Mouse (Mus musculus) midbrain, embryonic 12.5 days (tissue): Measurements from ENCODE around the gene Map3k12. TPM values are rescaled to one million over a fixed set of nuclear protein-coding genes. Genes with fewer than 3 reads are reported as not detected.

Experiments
- ATAC-seq: fragments of 200-750 bp; cut with Nextera tagmentation; 2 replicates; pipeline ENCODE4 v1.8.0; 2017; ENCODE audit warnings: low read depth, moderate TSS enrichment, moderate library complexity; ENCODE audit not compliant: low FRiP score
- H3K27ac ChIP-seq: fragments of 300-500 bp; sonication (generic); replicated peaks from 2 replicates; pipeline ENCODE4 v1.5.1; 2016; ENCODE audit warnings: mild to moderate bottlenecking
- H3K27me3 ChIP-seq: fragments of 300-500 bp; sonication (generic); 2 replicates; pipeline ENCODE4 v1.6.1; 2016; ENCODE audit warnings: mild to moderate bottlenecking
- H3K36me3 ChIP-seq: fragments of 300-500 bp; sonication (generic); 2 replicates; pipeline ENCODE4 v1.6.1; 2016
- H3K4me1 ChIP-seq: fragments of 300-500 bp; sonication (generic); 2 replicates; pipeline ENCODE4 v1.6.1; 2016
- H3K4me2 ChIP-seq: fragments of 300-500 bp; sonication (generic); replicated peaks from 2 replicates; pipeline ENCODE4 v1.6.1; 2016; ENCODE audit warnings: mild to moderate bottlenecking, moderate library complexity
- H3K4me3 ChIP-seq: fragments of 300-500 bp; sonication (generic); 2 replicates; pipeline ENCODE4 v1.5.1; 2016; ENCODE audit warnings: mild to moderate bottlenecking
- H3K9ac ChIP-seq: fragments of 300-500 bp; sonication (generic); replicated peaks from 2 replicates; pipeline ENCODE4 v1.6.1; 2016; ENCODE audit warnings: mild to moderate bottlenecking, moderate library complexity
- H3K9me3 ChIP-seq: fragments of 300-500 bp; sonication (generic); 2 replicates; pipeline ENCODE4 v1.6.1; 2016; ENCODE audit warnings: mild to moderate bottlenecking
- WGBS: fragments of 180-500 bp; shearing (Covaris S2); methylation state at CpG from one replicate; pipeline ENCODE4 v1.1.7; 2016; 5-methylcytosine and 5-hydroxymethylcytosine counted together
- polyA plus RNA-seq: library from polyadenylated mRNA; unstranded; fragments of >200 nt; fragmentation: Nextera tagmentation; extraction: Ambion mirVana; gene quantifications from 2 replicates; pipeline ENCODE4 v1.2.1, GENCODE M21; 2016

The Map3k12 gene
- polyA plus RNA-seq, result 46.1 and 50.6 TPM in 2 replicates

- H3K4me3 ChIP-seq, result peak within 1 kb of the TSS; percentile 71
- H3K9ac ChIP-seq, result peak within 1 kb of the TSS; percentile 79
- peak within 1 kb of the TSS; percentile 97 for H3K27ac ChIP-seq
- H3K36me3 ChIP-seq, result peaks cover 14% of the 10 kb centered on the region
- peak; percentile 25 for ATAC-seq
- peak within 1 kb of the TSS; percentile 92 for H3K4me2 ChIP-seq
- H3K9me3 ChIP-seq, result no peaks in the 10 kb centered on the region
- under 1% methylated on average over 43 of the region's 43 CpGs for WGBS
- no peaks in the 10 kb centered on the region for H3K27me3 ChIP-seq
- peaks cover 50% of the 10 kb centered on the region for H3K4me1 ChIP-seq
These were observed at the start of gene Map3k12 for GRCm38 (mm10) chr15:102516728-102517404. Gene Map3k12, minus strand, starts transcription at chr15:102517064.

GRCm38 (mm10) chr15:102563681-102564080 lies 46.8 kb upstream of the Map3k12 start:
- Histone ChIP-seq H3K9me3 (no peaks in the 10 kb centered on the region), H3K27ac (no peak overlapping the region), H3K36me3 (peaks cover 13% of the 10 kb centered on the region; the same call in 1 of the 2 replicates), H3K4me3 (no peak overlapping the region), H3K4me1 (no peaks in the 10 kb centered on the region), H3K9ac (no peak overlapping the region), H3K4me2 (no peak overlapping the region), H3K27me3 (no peaks in the 10 kb centered on the region)
- ATAC-seq, result no peak
- 83% methylated on average over 5 of the region's 5 CpGs for WGBS

- H3K4me2 ChIP-seq, result no peak overlapping the region
- H3K27ac ChIP-seq, result no peak overlapping the region
- 82% methylated on average over 3 of the region's 3 CpGs for WGBS
- no peaks in the 10 kb centered on the region for H3K27me3 ChIP-seq
- H3K36me3 ChIP-seq, result peaks cover 13% of the 10 kb centered on the region; the same call in 1 of the 2 replicates
- no peaks in the 10 kb centered on the region for H3K4me1 ChIP-seq
- H3K9ac ChIP-seq, result no peak overlapping the region
- no peak overlapping the region for H3K4me3 ChIP-seq
- no peaks in the 10 kb centered on the region for H3K9me3 ChIP-seq
- no peak for ATAC-seq
These were observed 46.2 kb upstream of the Map3k12 start for GRCm38 (mm10) chr15:102563061-102563460.

- no peaks in the 10 kb centered on the region for H3K4me1 ChIP-seq
- no peaks in the 10 kb centered on the region for H3K27me3 ChIP-seq
- no peak overlapping the region for H3K4me3 ChIP-seq
- no peak overlapping the region for H3K9ac ChIP-seq
- WGBS, result 98% methylated on average over 1 of the region's 1 CpGs
- no peak overlapping the region for H3K27ac ChIP-seq
- H3K9me3 ChIP-seq, result no peaks in the 10 kb centered on the region
- no peak for ATAC-seq
- peaks cover 13% of the 10 kb centered on the region; the same call in 1 of the 2 replicates for H3K36me3 ChIP-seq
- H3K4me2 ChIP-seq, result no peak overlapping the region
These were observed 45.6 kb upstream of the Map3k12 start for GRCm38 (mm10) chr15:102562491-102562890.

- ATAC-seq, result no peak
- H3K9me3 ChIP-seq, result no peaks in the 10 kb centered on the region
- H3K4me1 ChIP-seq, result no peaks in the 10 kb centered on the region
- no peak overlapping the region for H3K27ac ChIP-seq
- H3K4me2 ChIP-seq, result no peak overlapping the region
- H3K36me3 ChIP-seq, result peaks cover 33% of the 10 kb centered on the region
- H3K4me3 ChIP-seq, result no peak overlapping the region
- H3K27me3 ChIP-seq, result no peaks in the 10 kb centered on the region
- H3K9ac ChIP-seq, result no peak overlapping the region
These were observed 40.7 kb upstream of the Map3k12 start for GRCm38 (mm10) chr15:102557580-102557979.

- H3K4me1 ChIP-seq, result no peaks in the 10 kb centered on the region
These were observed 38.7 kb upstream of the Map3k12 start for GRCm38 (mm10) chr15:102555581-102555980.

GRCm38 (mm10) chr15:102552599-102552998 lies 35.7 kb upstream of the Map3k12 start:
- Histone ChIP-seq H3K4me2 (no peak overlapping the region), H3K9ac (no peak overlapping the region), H3K36me3 (peaks cover 39% of the 10 kb centered on the region), H3K27me3 (no peaks in the 10 kb centered on the region), H3K27ac (no peak overlapping the region), H3K4me3 (no peak overlapping the region), H3K4me1 (no peaks in the 10 kb centered on the region), H3K9me3 (no peaks in the 10 kb centered on the region)
- 96% methylated on average over 5 of the region's 5 CpGs for WGBS
- ATAC-seq, result no peak

More at GRCm38 (mm10) chr15:102555581-102555980, 38.7 kb upstream of the Map3k12 start:
- Histone ChIP-seq H3K9me3 (no peaks in the 10 kb centered on the region), H3K4me3 (no peak overlapping the region), H3K27me3 (no peaks in the 10 kb centered on the region), H3K36me3 (peaks cover 37% of the 10 kb centered on the region), H3K4me2 (no peak overlapping the region), H3K9ac (no peak overlapping the region), H3K27ac (no peak overlapping the region)
- 91% methylated on average over 1 of the region's 1 CpGs for WGBS
- ATAC-seq, result no peak

GRCm38 (mm10) chr15:102547478-102547877 lies 30.6 kb upstream of the Map3k12 start:
- ATAC-seq, result no peak
- H3K27ac ChIP-seq, result no peak overlapping the region
- no peak overlapping the region for H3K4me3 ChIP-seq
- no peaks in the 10 kb centered on the region for H3K9me3 ChIP-seq
- H3K9ac ChIP-seq, result no peak overlapping the region
- H3K27me3 ChIP-seq, result no peaks in the 10 kb centered on the region
- H3K4me1 ChIP-seq, result no peaks in the 10 kb centered on the region
- 97% methylated on average over 3 of the region's 3 CpGs for WGBS
- no peak overlapping the region for H3K4me2 ChIP-seq
- peaks cover 51% of the 10 kb centered on the region for H3K36me3 ChIP-seq

GRCm38 (mm10) chr15:102546677-102547427 lies 30.0 kb upstream of the Map3k12 start:
- Histone ChIP-seq H3K4me3 (no peak overlapping the region), H3K27ac (no peak overlapping the region)

GRCm38 (mm10) chr15:102546246-102546645 lies 29.4 kb upstream of the Map3k12 start:
- peaks cover 51% of the 10 kb centered on the region for H3K36me3 ChIP-seq
- H3K4me2 ChIP-seq, result no peak overlapping the region
- H3K9me3 ChIP-seq, result no peaks in the 10 kb centered on the region
- WGBS, result 92% methylated on average over 3 of the region's 3 CpGs
- H3K27me3 ChIP-seq, result no peaks in the 10 kb centered on the region
- ATAC-seq, result no peak
- H3K27ac ChIP-seq, result no peak overlapping the region
- no peak overlapping the region for H3K9ac ChIP-seq
- H3K4me3 ChIP-seq, result no peak overlapping the region
- no peaks in the 10 kb centered on the region for H3K4me1 ChIP-seq

More at GRCm38 (mm10) chr15:102546677-102547427, 30.0 kb upstream of the Map3k12 start:
- H3K4me1 ChIP-seq, result no peaks in the 10 kb centered on the region
- H3K27me3 ChIP-seq, result no peaks in the 10 kb centered on the region
- H3K9ac ChIP-seq, result no peak overlapping the region
- ATAC-seq, result no peak
- no peak overlapping the region for H3K4me2 ChIP-seq
- H3K9me3 ChIP-seq, result no peaks in the 10 kb centered on the region
- 94% methylated on average over 3 of the region's 3 CpGs for WGBS
- peaks cover 53% of the 10 kb centered on the region for H3K36me3 ChIP-seq

- no peak for ATAC-seq
- WGBS, result 93% methylated on average over 4 of the region's 4 CpGs
- no peaks in the 10 kb centered on the region for H3K9me3 ChIP-seq
- H3K27ac ChIP-seq, result no peak overlapping the region
- no peaks in the 10 kb centered on the region for H3K27me3 ChIP-seq
- H3K9ac ChIP-seq, result no peak overlapping the region
- no peak overlapping the region for H3K4me2 ChIP-seq
- no peak overlapping the region for H3K4me3 ChIP-seq
- H3K4me1 ChIP-seq, result no peaks in the 10 kb centered on the region
- peaks cover 62% of the 10 kb centered on the region for H3K36me3 ChIP-seq
These were observed 27.9 kb upstream of the Map3k12 start for GRCm38 (mm10) chr15:102544801-102545200.

- no peak overlapping the region for H3K9ac ChIP-seq
- no peak overlapping the region for H3K27ac ChIP-seq
- H3K27me3 ChIP-seq, result no peaks in the 10 kb centered on the region
- WGBS, result 91% methylated on average over 7 of the region's 7 CpGs
- H3K36me3 ChIP-seq, result peaks cover 57% of the 10 kb centered on the region
- H3K4me1 ChIP-seq, result no peaks in the 10 kb centered on the region
- H3K9me3 ChIP-seq, result no peaks in the 10 kb centered on the region
- H3K4me3 ChIP-seq, result no peak overlapping the region
- H3K4me2 ChIP-seq, result no peak overlapping the region
- ATAC-seq, result no peak
These were observed 17.1 kb upstream of the Map3k12 start for GRCm38 (mm10) chr15:102533926-102534325.
